Mouse (Mus musculus) hindlimb bud, embryonic 11.5 days (tissue): ENCODE measurements around the gene Vrk3.
"Not testable (repeated sequence)": the region's sequence is repeated elsewhere in the genome, so short reads cannot be mapped to it uniquely, and the experiment has no call there.

Source experiments
- DNase-seq: peaks from one replicate; pipeline ENCODE4 v3.0.0-alpha.2; 2012; ENCODE audit warnings: low read depth, low spot score; ENCODE audit errors: extremely low spot score

Vrk3 gene

GRCm38 (mm10) chr7:44748101-44749044 is at the start of gene Vrk3:
TSS of gene Vrk3 (plus strand) at chr7:44748413.
- peak; percentile 94 for DNase-seq

- no peak for DNase-seq
Observed at GRCm38 (mm10) chr7:44701921-44702320, 46.3 kb upstream of the Vrk3 start.

GRCm38 (mm10) chr7:44702985-44703384 is 45.2 kb upstream of the Vrk3 start:
- no peak for DNase-seq

- no peak for DNase-seq
Observed at GRCm38 (mm10) chr7:44704363-44704762, 43.9 kb upstream of the Vrk3 start.

- no peak for DNase-seq
Observed at GRCm38 (mm10) chr7:44705086-44705485, 43.1 kb upstream of the Vrk3 start.

GRCm38 (mm10) chr7:44706322-44706721 is 41.9 kb upstream of the Vrk3 start:
- DNase-seq, result no peak

GRCm38 (mm10) chr7:44707169-44707675 is 41.0 kb upstream of the Vrk3 start:
- DNase-seq, result no peak

GRCm38 (mm10) chr7:44708093-44708492 is 40.1 kb upstream of the Vrk3 start:
- DNase-seq, result not testable (repeated sequence)

- DNase-seq, result no peak
Observed at GRCm38 (mm10) chr7:44708574-44708973, 39.6 kb upstream of the Vrk3 start, which contains the start of gene Izumo2. TSS of gene Izumo2 (plus strand) at chr7:44708742.

- no peak for DNase-seq
Observed at GRCm38 (mm10) chr7:44709881-44710280, 38.3 kb upstream of the Vrk3 start.

- no peak for DNase-seq
Observed at GRCm38 (mm10) chr7:44722058-44722457, 26.2 kb upstream of the Vrk3 start.

- DNase-seq, result no peak
Observed at GRCm38 (mm10) chr7:44724316-44724715, 23.9 kb upstream of the Vrk3 start.

GRCm38 (mm10) chr7:44726343-44726742 is 21.9 kb upstream of the Vrk3 start:
- no peak for DNase-seq

- DNase-seq, result no peak
Observed at GRCm38 (mm10) chr7:44727151-44727550, 21.1 kb upstream of the Vrk3 start.

GRCm38 (mm10) chr7:44728082-44728975 is 19.9 kb upstream of the Vrk3 start:
- no peak for DNase-seq

GRCm38 (mm10) chr7:44733723-44734122 is 14.5 kb upstream of the Vrk3 start:
- no peak for DNase-seq

- no peak for DNase-seq
Observed at GRCm38 (mm10) chr7:44741361-44741760, 6.9 kb upstream of the Vrk3 start.

GRCm38 (mm10) chr7:44744270-44744669 is 3.9 kb upstream of the Vrk3 start:
- DNase-seq, result no peak

- peak; percentile 33 for DNase-seq
Observed at GRCm38 (mm10) chr7:44745076-44745475, 3.1 kb upstream of the Vrk3 start.

- no peak for DNase-seq
Observed at GRCm38 (mm10) chr7:44747115-44747514, 1.1 kb upstream of the Vrk3 start.

- not testable (repeated sequence) for DNase-seq
Observed at GRCm38 (mm10) chr7:44750950-44751349, 2.7 kb downstream of the Vrk3 start, which contains the start of gene Zfp473. TSS of gene Zfp473 (minus strand) at chr7:44751050.
